Mouse (Mus musculus): Measurements from ENCODE around the gene Acvr1. TPM values are rescaled to one million over a fixed set of nuclear protein-coding genes. Genes with fewer than 3 reads are reported as not detected.
A peak's percentile ranks its signal among the peaks of the same experiment; 100 is the strongest.

Gene Acvr1
- 5.9 and 6.8 TPM in 2 replicates for polyA plus RNA-seq (2015; fragmentation: Nextera tagmentation; extraction: Ambion mirVana)

DNA sequence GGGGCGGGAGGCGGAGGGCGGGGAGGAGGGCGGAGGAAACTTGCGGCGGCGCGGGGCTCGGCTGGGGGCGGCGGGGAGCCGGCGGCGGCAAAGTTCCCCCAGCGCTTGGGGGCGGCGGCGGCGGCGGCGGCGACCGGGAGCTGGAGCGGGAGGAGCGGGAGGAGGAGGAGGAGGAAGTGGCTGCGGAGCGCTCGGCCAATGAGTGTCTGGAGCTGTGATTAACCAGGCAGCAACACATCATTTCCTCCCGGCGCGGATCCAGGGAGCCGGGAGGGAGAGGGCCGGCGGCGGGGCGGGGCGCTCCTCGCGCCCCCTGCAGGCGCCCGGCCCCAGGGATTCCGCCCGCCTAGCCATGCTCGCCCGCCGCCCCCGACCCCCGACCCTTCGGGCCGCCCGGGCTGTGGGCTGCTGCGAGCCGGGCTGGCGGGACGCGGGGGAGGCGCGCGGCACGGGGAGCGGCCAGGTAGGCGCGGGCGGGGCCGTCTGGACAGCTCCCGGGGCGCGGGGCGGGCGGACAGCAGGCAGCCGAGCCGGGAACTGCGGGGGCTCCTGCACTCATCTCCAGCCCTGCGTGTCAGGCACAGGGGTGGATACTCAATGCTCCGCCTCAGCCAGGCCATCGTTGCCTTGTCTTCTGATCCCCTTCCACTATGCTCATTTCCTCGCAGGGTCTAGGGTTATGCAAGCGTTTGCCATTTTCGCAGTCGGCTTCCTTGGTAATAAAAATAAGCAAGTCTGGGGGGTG, at the start of gene Acvr1, which contains the start of gene Upp2:
TSS of gene Acvr1 (minus strand) at position 92 of the 745 bp plus-strand sequence.
TSS of gene Upp2 (plus strand) at position 233 of the 745 bp plus-strand sequence.
- Histone ChIP-seq H3K9ac (ENCODE audit: low read length) (peak within 1 kb of the TSS; percentile 95), H3K9me3 (replicated peaks; ENCODE audit: control insufficient read depth, low read length) (no peaks in the 10 kb centered on the region), H3K4me1 (ENCODE audit: control insufficient read depth, insufficient read depth, low read length) (peaks cover 34% of the 10 kb centered on the region), H3K27ac (ENCODE audit: low read length) (peak within 1 kb of the TSS; percentile 98), H3K27me3 (ENCODE audit: control insufficient read depth, insufficient read depth, low read length) (no peaks in the 10 kb centered on the region), H3K36me3 (ENCODE audit: control insufficient read depth, insufficient read depth, low read length) (no peaks in the 10 kb centered on the region), H3K4me3 (replicated peaks; ENCODE audit: low read length) (peak within 1 kb of the TSS; percentile 93), H3K4me2 (ENCODE audit: low read depth, low read length) (peak within 1 kb of the TSS; percentile 82)
- under 1% methylated on average over 54 of the region's 80 CpGs for WGBS
- ATAC-seq (ENCODE audit: insufficient read depth, low FRiP score), result peak; percentile 93

DNA sequence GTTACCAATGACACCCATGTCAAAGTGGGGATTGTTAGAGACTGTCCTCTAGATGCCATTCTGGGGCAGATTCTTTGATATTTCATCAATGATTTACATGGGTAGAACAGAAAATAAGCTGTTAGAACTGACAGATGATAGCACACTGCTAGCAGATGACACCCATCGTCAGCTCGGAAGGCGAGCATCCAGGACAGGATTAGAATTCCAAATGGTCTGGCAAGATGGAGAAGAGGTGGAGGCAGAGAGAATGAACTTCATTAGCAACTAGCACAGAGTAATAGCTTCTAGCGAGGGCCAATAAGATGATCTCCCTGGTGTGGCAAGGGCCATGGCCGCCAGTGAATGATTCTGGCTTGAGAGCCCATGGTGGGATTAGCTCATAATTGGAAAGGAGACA, 48.8 kb upstream of the Acvr1 start:
- no peak overlapping the region for H3K9ac ChIP-seq (ENCODE audit: low read length)
- no peaks in the 10 kb centered on the region for H3K9me3 ChIP-seq (replicated peaks; ENCODE audit: control insufficient read depth, low read length)
- no peak for ATAC-seq (ENCODE audit: insufficient read depth, low FRiP score)
- no peaks in the 10 kb centered on the region for H3K36me3 ChIP-seq (ENCODE audit: control insufficient read depth, insufficient read depth, low read length)
- 91% methylated on average over 5 of the region's 5 CpGs for WGBS
- no peak overlapping the region for H3K4me3 ChIP-seq (replicated peaks; ENCODE audit: low read length)
- H3K4me1 ChIP-seq (ENCODE audit: control insufficient read depth, insufficient read depth, low read length), result no peaks in the 10 kb centered on the region
- H3K27ac ChIP-seq (ENCODE audit: low read length), result no peak overlapping the region
- H3K4me2 ChIP-seq (ENCODE audit: low read depth, low read length), result no peak overlapping the region
- no peaks in the 10 kb centered on the region for H3K27me3 ChIP-seq (ENCODE audit: control insufficient read depth, insufficient read depth, low read length)

DNA sequence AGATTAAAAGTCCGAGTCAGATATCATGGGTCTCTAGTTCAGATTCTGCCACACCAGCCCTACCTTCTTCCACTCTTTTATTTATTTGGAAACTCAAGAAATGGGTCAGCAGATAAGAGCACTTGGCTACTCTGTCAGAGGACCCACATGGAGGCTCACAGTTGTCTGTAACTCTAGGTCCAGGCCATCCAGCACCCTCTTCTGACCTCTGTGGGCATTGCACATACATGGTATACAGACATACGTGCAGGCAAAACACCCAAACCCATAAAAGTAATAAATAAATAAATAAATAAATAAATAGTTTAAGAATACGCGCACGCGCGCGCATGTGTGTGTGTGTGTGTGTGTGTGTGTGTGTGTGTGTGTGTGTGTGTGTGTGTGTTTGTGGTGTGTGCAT, 47.9 kb upstream of the Acvr1 start:
- H3K4me2 ChIP-seq (ENCODE audit: low read depth, low read length), result no peak overlapping the region
- no peaks in the 10 kb centered on the region for H3K9me3 ChIP-seq (replicated peaks; ENCODE audit: control insufficient read depth, low read length)
- H3K9ac ChIP-seq (ENCODE audit: low read length), result no peak overlapping the region
- no peak overlapping the region for H3K4me3 ChIP-seq (replicated peaks; ENCODE audit: low read length)
- H3K27ac ChIP-seq (ENCODE audit: low read length), result no peak overlapping the region
- no peaks in the 10 kb centered on the region for H3K27me3 ChIP-seq (ENCODE audit: control insufficient read depth, insufficient read depth, low read length)
- ATAC-seq (ENCODE audit: insufficient read depth, low FRiP score), result no peak
- H3K4me1 ChIP-seq (ENCODE audit: control insufficient read depth, insufficient read depth, low read length), result no peaks in the 10 kb centered on the region
- H3K36me3 ChIP-seq (ENCODE audit: control insufficient read depth, insufficient read depth, low read length), result no peaks in the 10 kb centered on the region
- 96% methylated on average over 8 of the region's 8 CpGs for WGBS

DNA sequence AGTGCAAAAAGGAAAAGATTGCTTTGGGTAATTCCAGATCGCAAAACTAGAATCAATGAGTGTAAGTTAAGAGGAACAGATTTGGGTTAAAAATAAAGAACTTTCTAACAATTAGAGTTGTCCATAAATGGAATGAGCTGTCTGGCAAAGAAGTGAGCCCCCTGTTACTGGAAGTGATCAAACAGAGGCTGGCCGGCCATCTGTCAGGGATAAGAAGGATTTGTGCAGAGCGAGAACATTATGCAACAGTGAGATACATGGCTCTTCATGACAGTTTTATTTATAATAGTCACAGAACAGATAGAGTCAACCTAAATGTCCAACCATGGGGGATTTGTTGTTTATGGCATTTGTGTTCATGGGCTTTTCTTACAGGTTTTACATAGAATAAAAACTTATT, 46.8 kb upstream of the Acvr1 start:
- WGBS, result 59% methylated on average over 3 of the region's 3 CpGs
- no peak overlapping the region for H3K27ac ChIP-seq (ENCODE audit: low read length)
- no peak overlapping the region for H3K9ac ChIP-seq (ENCODE audit: low read length)

DNA sequence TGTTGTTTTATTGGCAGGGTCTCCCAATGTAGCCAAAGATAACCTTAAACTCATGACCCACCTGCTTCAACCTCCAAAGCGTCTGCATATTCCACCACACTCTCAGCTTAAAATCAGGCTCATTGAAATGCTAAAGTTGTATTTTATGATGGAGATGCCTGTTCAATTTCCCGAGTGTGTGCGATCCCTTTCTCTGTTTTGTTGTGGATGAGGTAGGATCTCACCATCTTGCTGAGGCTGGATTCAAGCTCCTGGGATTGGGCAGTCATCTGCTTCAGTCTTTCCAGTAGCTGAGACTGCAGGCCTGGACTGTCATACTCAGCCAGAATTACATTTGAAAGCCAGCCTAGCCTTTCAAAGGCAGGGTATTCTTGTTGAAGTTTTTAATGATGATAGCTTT, 37.8 kb upstream of the Acvr1 start:
- Histone ChIP-seq H3K27me3 (ENCODE audit: control insufficient read depth, insufficient read depth, low read length) (no peaks in the 10 kb centered on the region), H3K27ac (ENCODE audit: low read length) (no peak overlapping the region), H3K4me1 (ENCODE audit: control insufficient read depth, insufficient read depth, low read length) (no peaks in the 10 kb centered on the region), H3K4me2 (ENCODE audit: low read depth, low read length) (no peak overlapping the region), H3K36me3 (ENCODE audit: control insufficient read depth, insufficient read depth, low read length) (no peaks in the 10 kb centered on the region), H3K9ac (ENCODE audit: low read length) (no peak overlapping the region), H3K9me3 (replicated peaks; ENCODE audit: control insufficient read depth, low read length) (no peaks in the 10 kb centered on the region), H3K4me3 (replicated peaks; ENCODE audit: low read length) (no peak overlapping the region)
- no peak for ATAC-seq (ENCODE audit: insufficient read depth, low FRiP score)
- 89% methylated on average over 3 of the region's 3 CpGs for WGBS

More for the DNA sequence above, 46.8 kb upstream of the Acvr1 start:
- H3K9me3 ChIP-seq (replicated peaks; ENCODE audit: control insufficient read depth, low read length), result no peaks in the 10 kb centered on the region
- H3K36me3 ChIP-seq (ENCODE audit: control insufficient read depth, insufficient read depth, low read length), result no peaks in the 10 kb centered on the region
- no peak for ATAC-seq (ENCODE audit: insufficient read depth, low FRiP score)
- no peaks in the 10 kb centered on the region for H3K27me3 ChIP-seq (ENCODE audit: control insufficient read depth, insufficient read depth, low read length)
- no peak overlapping the region for H3K4me3 ChIP-seq (replicated peaks; ENCODE audit: low read length)
- no peak overlapping the region for H3K4me2 ChIP-seq (ENCODE audit: low read depth, low read length)
- no peaks in the 10 kb centered on the region for H3K4me1 ChIP-seq (ENCODE audit: control insufficient read depth, insufficient read depth, low read length)

DNA sequence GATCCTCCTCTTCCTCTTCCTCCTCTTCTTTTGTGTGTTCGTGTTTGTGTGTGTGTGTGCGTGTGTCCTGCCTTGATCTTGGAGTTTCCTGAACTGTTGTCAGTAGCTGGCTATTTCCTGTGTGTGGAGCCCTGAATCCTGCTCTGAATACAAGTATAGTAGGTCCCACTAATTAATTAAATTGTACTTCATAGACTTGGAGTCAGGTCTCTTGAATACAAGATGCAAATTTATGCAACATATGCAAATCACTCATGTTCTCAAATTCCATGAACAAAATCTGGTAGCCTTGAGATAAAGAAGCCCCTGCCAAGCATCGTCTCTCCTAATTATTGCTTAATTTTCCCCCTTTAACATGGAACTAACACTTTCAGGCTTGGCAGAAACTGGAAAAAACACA, 36.4 kb upstream of the Acvr1 start:
- no peak overlapping the region for H3K9ac ChIP-seq (ENCODE audit: low read length)
- WGBS, result 79% methylated on average over 3 of the region's 3 CpGs
- ATAC-seq (ENCODE audit: insufficient read depth, low FRiP score), result no peak
- H3K4me2 ChIP-seq (ENCODE audit: low read depth, low read length), result no peak overlapping the region
- H3K27me3 ChIP-seq (ENCODE audit: control insufficient read depth, insufficient read depth, low read length), result no peaks in the 10 kb centered on the region
- no peaks in the 10 kb centered on the region for H3K9me3 ChIP-seq (replicated peaks; ENCODE audit: control insufficient read depth, low read length)
- H3K4me3 ChIP-seq (replicated peaks; ENCODE audit: low read length), result no peak overlapping the region
- H3K36me3 ChIP-seq (ENCODE audit: control insufficient read depth, insufficient read depth, low read length), result no peaks in the 10 kb centered on the region
- H3K4me1 ChIP-seq (ENCODE audit: control insufficient read depth, insufficient read depth, low read length), result no peaks in the 10 kb centered on the region
- H3K27ac ChIP-seq (ENCODE audit: low read length), result no peak overlapping the region

DNA sequence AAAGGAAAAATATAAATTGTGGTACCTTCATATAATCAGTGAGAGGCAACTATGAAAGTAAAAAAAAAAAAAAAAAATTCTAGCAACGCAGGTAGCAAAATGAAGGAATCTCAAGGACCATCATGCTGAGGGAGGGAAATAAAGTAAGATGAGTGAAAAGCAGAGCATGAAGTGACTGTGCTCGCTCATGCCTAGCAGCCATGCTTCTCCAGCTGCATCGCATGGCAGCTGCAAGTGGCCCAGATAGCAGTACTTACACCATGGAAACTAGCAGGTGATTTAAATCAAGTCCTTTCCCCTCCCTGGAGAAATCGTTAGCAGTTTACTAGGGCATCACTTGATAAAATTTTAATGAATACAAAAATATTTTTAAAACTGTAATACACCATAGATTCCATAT, 34.4 kb upstream of the Acvr1 start:
- H3K9me3 ChIP-seq (replicated peaks; ENCODE audit: control insufficient read depth, low read length), result no peaks in the 10 kb centered on the region
- H3K4me2 ChIP-seq (ENCODE audit: low read depth, low read length), result no peak overlapping the region
- no peaks in the 10 kb centered on the region for H3K27me3 ChIP-seq (ENCODE audit: control insufficient read depth, insufficient read depth, low read length)
- H3K27ac ChIP-seq (ENCODE audit: low read length), result no peak overlapping the region
- no peak overlapping the region for H3K9ac ChIP-seq (ENCODE audit: low read length)
- no peak overlapping the region for H3K4me3 ChIP-seq (replicated peaks; ENCODE audit: low read length)
- H3K36me3 ChIP-seq (ENCODE audit: control insufficient read depth, insufficient read depth, low read length), result no peaks in the 10 kb centered on the region
- ATAC-seq (ENCODE audit: insufficient read depth, low FRiP score), result no peak
- 95% methylated on average over 4 of the region's 4 CpGs for WGBS
- H3K4me1 ChIP-seq (ENCODE audit: control insufficient read depth, insufficient read depth, low read length), result no peaks in the 10 kb centered on the region

DNA sequence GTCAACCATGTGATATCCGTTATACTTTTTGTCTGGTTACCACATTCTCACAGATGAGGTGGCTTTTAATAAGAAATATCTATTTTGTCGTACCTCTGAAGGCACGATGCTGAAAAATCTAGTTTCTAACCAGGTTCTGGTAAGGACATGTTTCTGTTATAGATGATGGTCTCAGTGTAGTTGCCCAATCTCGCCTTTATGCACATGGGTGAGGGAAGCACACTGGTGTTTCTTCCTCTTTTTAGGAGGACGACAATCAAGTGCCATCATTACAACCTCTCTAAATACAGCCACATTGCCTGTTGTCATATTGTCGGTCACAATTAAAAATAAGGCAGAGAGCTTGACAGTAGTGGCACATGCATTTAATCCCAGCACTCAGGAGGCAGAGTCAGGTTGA, 32.7 kb upstream of the Acvr1 start:
- Histone ChIP-seq H3K9ac (ENCODE audit: low read length) (no peak overlapping the region), H3K4me2 (ENCODE audit: low read depth, low read length) (no peak overlapping the region), H3K36me3 (ENCODE audit: control insufficient read depth, insufficient read depth, low read length) (no peaks in the 10 kb centered on the region), H3K9me3 (replicated peaks; ENCODE audit: control insufficient read depth, low read length) (no peaks in the 10 kb centered on the region), H3K4me1 (ENCODE audit: control insufficient read depth, insufficient read depth, low read length) (peaks cover 5% of the 10 kb centered on the region; the same call in 1 of the 2 replicates), H3K27ac (ENCODE audit: low read length) (no peak overlapping the region), H3K27me3 (ENCODE audit: control insufficient read depth, insufficient read depth, low read length) (no peaks in the 10 kb centered on the region), H3K4me3 (replicated peaks; ENCODE audit: low read length) (no peak overlapping the region)
- WGBS, result 92% methylated on average over 6 of the region's 6 CpGs
- no peak for ATAC-seq (ENCODE audit: insufficient read depth, low FRiP score)

DNA sequence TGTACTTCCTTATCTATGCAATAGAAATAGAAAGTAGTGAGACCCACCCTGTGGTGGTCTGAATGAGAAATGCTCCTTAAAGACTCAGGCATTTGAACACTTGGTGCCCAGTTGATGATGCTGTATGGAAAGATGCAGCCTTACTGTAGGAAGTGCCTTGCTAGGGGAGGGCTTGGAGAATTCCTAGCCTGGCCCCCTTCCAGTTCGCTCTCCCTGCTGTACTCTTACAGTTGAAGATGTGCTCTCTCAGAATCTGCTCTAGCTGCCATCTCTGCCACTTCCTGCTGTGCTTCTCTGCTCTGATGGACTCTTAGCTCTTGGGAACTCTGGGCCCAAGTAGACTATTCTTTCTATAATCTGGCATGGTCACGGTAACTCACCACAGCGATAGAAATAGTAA, 30.6 kb upstream of the Acvr1 start:
- Histone ChIP-seq H3K27me3 (ENCODE audit: control insufficient read depth, insufficient read depth, low read length) (no peaks in the 10 kb centered on the region), H3K36me3 (ENCODE audit: control insufficient read depth, insufficient read depth, low read length) (no peaks in the 10 kb centered on the region), H3K4me1 (ENCODE audit: control insufficient read depth, insufficient read depth, low read length) (peaks cover 5% of the 10 kb centered on the region; the same call in 1 of the 2 replicates), H3K4me3 (replicated peaks; ENCODE audit: low read length) (no peak overlapping the region), H3K9me3 (replicated peaks; ENCODE audit: control insufficient read depth, low read length) (no peaks in the 10 kb centered on the region), H3K4me2 (ENCODE audit: low read depth, low read length) (no peak overlapping the region), H3K27ac (ENCODE audit: low read length) (no peak overlapping the region), H3K9ac (ENCODE audit: low read length) (no peak overlapping the region)
- no peak for ATAC-seq (ENCODE audit: insufficient read depth, low FRiP score)
- 94% methylated on average over 3 of the region's 3 CpGs for WGBS
